Mouse (Mus musculus) splenic B cell, adult 2 months (primary cell): ENCODE measurements around the gene Nlrc5.

Experiments
- DNase-seq: peaks from one replicate; pipeline ENCODE4 v3.0.0-alpha.2; 2011; ENCODE audit warnings: low read depth, low spot score
- H3K27me3 ChIP-seq: 2 replicates; pipeline ENCODE4 v1.6.1; 2012; ENCODE audit warnings: mild to moderate bottlenecking, low read length, moderate library complexity, mixed read lengths; ENCODE audit not compliant: control insufficient read depth, poor library complexity, insufficient read depth, severe bottlenecking
- H3K36me3 ChIP-seq: 2 replicates; pipeline ENCODE4 v1.6.1; 2012; ENCODE audit warnings: mild to moderate bottlenecking, low read length, moderate library complexity, mixed read lengths; ENCODE audit not compliant: control insufficient read depth, poor library complexity, insufficient read depth, severe bottlenecking

Nlrc5 gene

GRCm38 (mm10) chr8:94567159-94567849 lies 133.1 kb downstream of the Nlrc5 start:
- no peak for DNase-seq
- no peaks in the 10 kb centered on the region for H3K36me3 ChIP-seq
- no peaks in the 10 kb centered on the region for H3K27me3 ChIP-seq

- no peak for DNase-seq
- Histone ChIP-seq H3K27me3 (no peaks in the 10 kb centered on the region), H3K36me3 (no peaks in the 10 kb centered on the region)
Observed at GRCm38 (mm10) chr8:94568098-94568497, 133.9 kb downstream of the Nlrc5 start.

- H3K36me3 ChIP-seq = peaks cover 4% of the 10 kb centered on the region
- DNase-seq = no peak
- no peaks in the 10 kb centered on the region for H3K27me3 ChIP-seq
Observed at GRCm38 (mm10) chr8:94569419-94569818, 135.3 kb downstream of the Nlrc5 start.

GRCm38 (mm10) chr8:94571896-94572295 lies 137.7 kb downstream of the Nlrc5 start:
- no peaks in the 10 kb centered on the region for H3K27me3 ChIP-seq
- no peak for DNase-seq
- peaks cover 4% of the 10 kb centered on the region for H3K36me3 ChIP-seq

- H3K36me3 ChIP-seq = peaks cover 4% of the 10 kb centered on the region
- no peaks in the 10 kb centered on the region for H3K27me3 ChIP-seq
- DNase-seq = no peak
Observed at GRCm38 (mm10) chr8:94574159-94574907, 140.2 kb downstream of the Nlrc5 start.

GRCm38 (mm10) chr8:94575148-94575547 lies 141.0 kb downstream of the Nlrc5 start:
- no peak for DNase-seq
- Histone ChIP-seq H3K27me3 (no peaks in the 10 kb centered on the region), H3K36me3 (peaks cover 4% of the 10 kb centered on the region)
